Mouse (Mus musculus) urinary bladder, postnatal 4 days (tissue): ENCODE measurements around the gene Scn1a.

Experiments used
- DNase-seq, 2 experiments: peaks; one replicate each; pipeline ENCODE4 v3.0.0; 2021 to 2022; ENCODE audit warnings: low spot score in 2 of 2

Gene Scn1a

GRCm38 (mm10) chr2:66440711-66441110 is at the start of gene Scn1a:
TSS of gene Scn1a (minus strand) at chr2:66440840.
- no peak for DNase-seq

GRCm38 (mm10) chr2:66478395-66478794 is 37.8 kb upstream of the Scn1a start:
- no peak for DNase-seq

GRCm38 (mm10) chr2:66473181-66473822 is 32.7 kb upstream of the Scn1a start:
- DNase-seq, result no peak

GRCm38 (mm10) chr2:66465484-66465883 is 24.8 kb upstream of the Scn1a start:
- no peak for DNase-seq

GRCm38 (mm10) chr2:66464874-66465458 is 24.3 kb upstream of the Scn1a start:
- DNase-seq, result no peak

- DNase-seq, result no peak
Observed at GRCm38 (mm10) chr2:66463916-66464315, 23.3 kb upstream of the Scn1a start.

GRCm38 (mm10) chr2:66462458-66462857 is 21.8 kb upstream of the Scn1a start:
- DNase-seq, result no peak

GRCm38 (mm10) chr2:66439764-66440471 is 722 bp downstream of the Scn1a start:
- no peak for DNase-seq

- DNase-seq, result no peak
Observed at GRCm38 (mm10) chr2:66436286-66436685, 4.4 kb downstream of the Scn1a start.

GRCm38 (mm10) chr2:66409740-66410290 is 30.8 kb downstream of the Scn1a start:
- DNase-seq, result no peak

- DNase-seq, result no peak
Observed at GRCm38 (mm10) chr2:66408899-66409739, 31.5 kb downstream of the Scn1a start.

- no peak for DNase-seq
Observed at GRCm38 (mm10) chr2:66408456-66408855, 32.2 kb downstream of the Scn1a start.

- DNase-seq, result no peak
Observed at GRCm38 (mm10) chr2:66392586-66392985, 48.1 kb downstream of the Scn1a start.

GRCm38 (mm10) chr2:66367957-66368356 is 72.7 kb downstream of the Scn1a start:
- DNase-seq, result no peak

- no peak for DNase-seq
Observed at GRCm38 (mm10) chr2:66350590-66350989, 90.0 kb downstream of the Scn1a start.

- DNase-seq, result no peak
Observed at GRCm38 (mm10) chr2:66346622-66347021, 94.0 kb downstream of the Scn1a start.

- DNase-seq, result no peak
Observed at GRCm38 (mm10) chr2:66346181-66346580, 94.5 kb downstream of the Scn1a start.

GRCm38 (mm10) chr2:66337406-66337805 is 103.2 kb downstream of the Scn1a start:
- no peak for DNase-seq

GRCm38 (mm10) chr2:66336396-66336795 is 104.2 kb downstream of the Scn1a start:
- DNase-seq, result no peak

- no peak for DNase-seq
Observed at GRCm38 (mm10) chr2:66272551-66272950, 168.1 kb downstream of the Scn1a start.

GRCm38 (mm10) chr2:66256220-66257131 is 184.2 kb downstream of the Scn1a start, which contains the start of gene Ttc21b:
TSS of gene Ttc21b (minus strand) at chr2:66256617.
- DNase-seq, result peak; percentile 94 to 97
